Mouse (Mus musculus) adrenal gland (tissue): ENCODE measurements around the gene Pou2af1.

Source experiments
- intact Hi-C: fragments of 180-260 bp; cut with DNase I; formaldehyde crosslinking; loops from one replicate; pipeline ENCODE4 v1.15.1; 2025
- long read RNA-seq, 2 experiments: library from polyadenylated mRNA; unstranded; transcript quantifications; one replicate each; pipeline ENCODE4 v2.0.0; 2020; ENCODE audit warnings: borderline replicate concordance in 1 of 2; ENCODE audit not compliant: insufficient replicate concordance in 1 of 2

The Pou2af1 gene
- long read RNA-seq, experiment 1: 0 reads
- long read RNA-seq, experiment 2: 0 reads

GRCm38 (mm10) chr9:51213023-51213728 lies at the start of gene Pou2af1:
Pou2af1 (plus strand) TSS chr9:51213708.
- intact Hi-C loops: no loop called here

GRCm38 (mm10) chr9:51163989-51164388 lies 49.5 kb upstream of the Pou2af1 start:
- intact Hi-C loops: loop anchor here (5.0 kb wide), 1 partner anchor 743 kb away; no protein-coding TSS in a partner anchor

DNA sequence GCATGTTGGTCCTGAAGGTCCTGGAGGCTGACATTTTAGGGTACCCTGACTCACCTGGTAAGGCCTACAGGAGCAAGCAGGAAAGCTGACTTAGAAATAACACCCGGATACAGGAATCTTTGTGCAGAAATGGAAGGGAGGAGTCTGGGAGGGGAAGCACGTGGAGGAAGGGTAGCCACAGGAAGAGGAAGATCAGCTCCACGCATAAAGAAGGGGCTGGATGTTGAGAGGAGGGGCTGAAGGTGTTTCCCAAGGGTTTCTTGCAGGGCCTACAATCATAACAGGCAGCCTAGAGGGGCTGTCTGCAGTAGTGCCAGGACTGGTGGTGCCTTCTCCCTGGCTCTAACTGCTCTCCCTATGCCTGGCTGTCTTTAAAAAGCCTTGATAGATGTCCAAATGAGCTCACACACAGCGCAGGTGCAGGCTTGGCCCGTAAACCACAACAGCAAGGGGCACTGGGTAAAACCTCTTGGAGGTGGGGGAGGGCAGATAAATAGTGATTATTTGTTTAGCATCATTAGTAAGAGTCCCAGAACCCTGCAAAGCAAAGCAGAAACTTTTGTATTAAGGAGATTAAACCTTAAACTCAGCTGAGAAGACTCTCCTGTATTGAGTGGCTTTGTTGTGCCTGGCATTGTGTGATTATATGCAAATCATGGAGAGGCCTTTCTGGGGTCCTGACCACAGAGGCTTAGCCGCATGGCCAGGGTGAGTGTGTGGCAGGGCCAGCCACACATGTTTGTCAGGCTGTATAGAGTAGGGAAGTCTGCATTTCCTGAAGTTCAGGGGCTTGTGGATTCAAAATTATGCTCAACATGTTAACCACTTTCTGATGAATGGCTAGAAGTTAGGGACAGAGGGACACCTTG lies 48.0 kb upstream of the Pou2af1 start, which contains the start of gene Gm32742:
Gene Gm32742 (minus strand): TSS at position 206 of the 869 bp plus-strand sequence.
- intact Hi-C loops: no loop called here

GRCm38 (mm10) chr9:51167954-51168353 lies 45.6 kb upstream of the Pou2af1 start:
- intact Hi-C loops: no loop called here

GRCm38 (mm10) chr9:51168698-51169097 lies 44.8 kb upstream of the Pou2af1 start:
- intact Hi-C loops: no loop called here

DNA sequence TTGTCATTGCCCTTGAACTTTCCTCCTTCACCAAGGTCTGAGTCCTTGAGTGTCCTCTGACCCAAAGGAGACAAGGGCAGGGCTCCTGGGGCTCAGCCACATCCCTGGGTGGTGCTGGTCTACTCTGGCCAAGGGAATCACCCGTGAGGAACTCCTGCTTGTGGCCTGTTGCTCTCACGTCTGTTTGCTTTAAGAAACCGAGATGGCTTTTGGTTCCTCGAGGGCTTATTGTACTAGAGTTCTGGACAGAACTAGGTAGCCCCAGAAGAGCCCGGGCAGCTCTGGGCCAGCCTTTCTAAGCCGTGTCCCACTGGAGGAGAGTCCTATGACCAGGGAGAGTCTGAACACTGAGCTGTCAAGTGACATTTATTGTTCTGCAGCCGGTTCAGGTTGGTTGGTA lies 44.4 kb upstream of the Pou2af1 start:
- intact Hi-C loops: no loop called here

- intact Hi-C loops: no loop called here
Measured at GRCm38 (mm10) chr9:51170298-51170697, 43.2 kb upstream of the Pou2af1 start.

DNA sequence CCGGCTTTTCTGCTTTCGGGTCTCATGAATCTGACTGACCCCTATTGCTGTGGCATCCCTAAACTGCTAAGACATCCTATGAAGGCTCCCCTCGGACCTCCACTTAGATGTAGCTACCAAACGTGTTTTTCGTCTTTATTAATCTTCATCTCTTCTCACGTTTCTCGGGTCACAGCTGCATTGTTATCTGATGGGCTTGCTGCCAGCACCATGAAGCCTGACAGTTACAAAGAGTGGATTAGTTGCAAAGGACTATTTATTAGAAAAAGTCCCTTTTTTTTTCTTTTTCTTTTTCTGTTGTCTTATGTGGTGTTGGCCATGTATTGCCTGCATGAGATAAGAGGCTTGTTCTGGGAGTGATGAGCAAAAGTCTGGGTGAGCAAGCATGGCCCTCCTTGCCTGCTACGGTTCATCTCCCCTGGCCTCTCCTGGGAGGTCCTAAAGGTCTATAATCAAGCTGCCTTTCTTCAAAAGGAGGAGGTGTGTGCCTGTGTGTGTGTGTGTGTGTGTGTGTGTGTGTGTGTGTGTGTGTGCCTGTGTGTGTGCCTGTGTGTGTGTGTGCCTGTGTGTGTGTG lies 38.5 kb upstream of the Pou2af1 start:
- intact Hi-C loops: no loop called here

- intact Hi-C loops: no loop called here
Measured at GRCm38 (mm10) chr9:51175722-51176121, 37.8 kb upstream of the Pou2af1 start.

- intact Hi-C loops: no loop called here
Measured at GRCm38 (mm10) chr9:51178297-51178696, 35.2 kb upstream of the Pou2af1 start.

DNA sequence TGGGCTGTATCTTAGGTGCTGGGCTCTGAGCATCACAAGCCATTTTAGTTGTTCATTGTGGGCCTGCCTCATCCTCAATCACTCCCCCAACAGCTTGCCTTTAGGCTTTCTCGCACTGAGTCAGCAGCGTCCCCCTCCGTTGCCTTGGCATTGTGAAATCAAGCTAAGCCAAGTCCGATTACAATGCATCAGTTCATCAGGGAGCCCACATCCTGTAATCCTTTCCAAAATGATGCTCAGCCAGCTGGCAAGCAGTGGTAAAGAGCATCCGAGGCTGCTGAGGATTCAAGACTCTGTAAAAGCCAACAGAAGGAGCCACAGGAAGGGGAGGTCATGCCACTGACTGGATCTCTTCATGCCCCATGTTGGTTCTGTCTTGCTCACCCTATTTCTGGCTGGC lies 32.9 kb upstream of the Pou2af1 start:
- intact Hi-C loops: no loop called here

DNA sequence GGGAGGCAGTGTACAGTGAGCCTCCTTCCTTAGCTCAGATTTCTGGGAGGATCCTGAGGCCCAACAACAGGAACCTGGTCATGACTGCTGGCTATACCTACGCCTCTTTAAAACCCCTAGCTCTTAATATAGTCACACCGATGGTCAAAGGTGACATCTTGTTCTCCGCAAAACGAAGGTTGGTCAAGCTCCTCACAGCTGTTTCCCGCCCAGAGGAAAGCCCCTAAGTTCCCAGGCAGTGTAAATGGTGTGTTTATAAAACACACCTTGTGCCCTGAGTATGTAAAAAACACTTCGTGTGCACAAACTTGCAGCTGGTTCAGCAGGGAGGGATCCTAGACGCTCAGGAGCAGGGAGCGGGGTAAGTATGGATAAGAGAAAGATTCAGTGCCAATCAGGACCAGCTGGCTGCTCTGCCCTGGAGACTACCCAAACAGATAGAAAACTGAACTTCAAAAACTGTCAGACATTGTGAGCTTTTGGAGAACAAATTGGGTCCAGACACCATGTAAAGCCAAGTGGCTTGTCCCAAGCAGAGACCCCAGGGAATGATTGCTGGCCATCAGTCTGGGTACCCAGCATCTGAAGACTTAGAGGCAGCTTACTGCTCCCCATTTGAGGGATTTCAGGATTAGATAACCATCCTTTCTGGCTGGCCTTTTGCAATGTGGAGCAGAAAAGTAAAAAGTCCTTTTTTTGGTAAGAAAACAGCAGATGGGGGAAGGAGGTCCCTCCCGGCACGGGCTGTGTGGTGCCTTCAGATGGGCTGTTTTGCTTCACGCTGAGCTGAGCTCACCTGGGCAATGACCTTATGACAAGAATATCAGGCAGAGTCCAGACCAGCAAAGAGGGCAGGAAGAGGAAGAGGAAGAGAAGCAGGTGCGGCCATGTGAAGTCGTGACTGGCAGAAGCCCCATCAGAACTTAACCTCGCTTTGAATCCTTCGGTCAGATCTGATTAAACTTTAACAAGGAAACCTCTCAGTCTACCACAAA lies 30.5 kb upstream of the Pou2af1 start:
- intact Hi-C loops: no loop called here

- intact Hi-C loops: no loop called here
Measured at GRCm38 (mm10) chr9:51185386-51185785, 28.1 kb upstream of the Pou2af1 start.

GRCm38 (mm10) chr9:51185871-51186270 lies 27.6 kb upstream of the Pou2af1 start:
- intact Hi-C loops: no loop called here

GRCm38 (mm10) chr9:51190655-51191054 lies 22.9 kb upstream of the Pou2af1 start:
- intact Hi-C loops: no loop called here

DNA sequence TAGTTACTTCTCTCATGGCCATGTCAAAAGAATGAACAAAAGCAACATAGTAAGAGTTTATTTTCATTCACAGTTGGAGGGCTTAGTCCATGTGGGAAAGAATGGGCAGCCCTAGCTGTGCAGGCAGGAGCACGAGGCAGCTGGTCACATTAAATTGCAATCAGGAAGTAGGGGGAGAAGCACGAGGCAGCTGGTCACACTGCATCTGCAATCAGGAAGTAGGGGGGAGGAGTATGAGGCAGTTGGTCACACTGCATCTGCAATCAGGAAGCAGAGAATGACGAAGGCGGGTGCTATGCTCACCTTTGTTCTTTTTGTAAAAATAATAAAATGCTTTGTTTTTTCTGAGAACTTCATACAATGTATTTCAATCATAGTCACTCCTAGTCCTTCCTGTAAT lies 18.7 kb upstream of the Pou2af1 start:
- intact Hi-C loops: no loop called here

DNA sequence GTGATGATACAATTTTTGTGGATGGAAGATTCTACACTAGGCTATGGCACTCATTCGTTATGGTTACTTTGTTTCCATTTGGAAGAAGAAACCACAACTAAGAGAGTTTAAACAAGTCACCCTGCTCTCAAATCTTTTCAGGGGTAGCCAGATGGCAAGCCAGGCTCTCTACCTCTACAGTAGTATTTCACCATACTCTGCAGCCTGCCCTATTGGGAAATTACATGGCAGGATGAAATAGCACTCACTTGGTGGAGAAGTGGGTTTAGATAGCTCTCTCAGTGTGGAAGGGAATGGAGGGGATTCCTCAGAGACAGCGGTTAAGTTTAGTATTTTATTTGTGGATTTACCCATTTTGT lies 4.6 kb upstream of the Pou2af1 start:
- intact Hi-C loops: no loop called here

DNA sequence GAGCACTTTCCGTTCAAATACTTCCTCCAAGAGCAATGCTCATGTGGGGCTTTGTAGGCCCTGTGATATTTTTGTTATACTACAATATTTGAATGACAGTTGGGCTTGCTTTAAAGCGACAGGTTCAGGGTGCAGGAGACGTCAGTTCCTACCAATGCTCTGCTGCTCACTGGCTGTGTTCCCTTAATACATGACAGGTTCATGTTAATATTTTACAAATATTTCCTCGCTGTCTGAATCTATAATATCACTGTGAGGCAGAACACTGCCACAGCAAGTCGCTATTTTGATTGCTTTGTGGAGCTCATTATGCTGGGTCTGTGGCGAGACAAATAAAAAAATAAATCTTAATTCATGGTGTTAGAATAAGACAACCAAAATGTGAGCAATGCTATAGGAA lies 2.3 kb upstream of the Pou2af1 start:
- intact Hi-C loops: no loop called here

DNA sequence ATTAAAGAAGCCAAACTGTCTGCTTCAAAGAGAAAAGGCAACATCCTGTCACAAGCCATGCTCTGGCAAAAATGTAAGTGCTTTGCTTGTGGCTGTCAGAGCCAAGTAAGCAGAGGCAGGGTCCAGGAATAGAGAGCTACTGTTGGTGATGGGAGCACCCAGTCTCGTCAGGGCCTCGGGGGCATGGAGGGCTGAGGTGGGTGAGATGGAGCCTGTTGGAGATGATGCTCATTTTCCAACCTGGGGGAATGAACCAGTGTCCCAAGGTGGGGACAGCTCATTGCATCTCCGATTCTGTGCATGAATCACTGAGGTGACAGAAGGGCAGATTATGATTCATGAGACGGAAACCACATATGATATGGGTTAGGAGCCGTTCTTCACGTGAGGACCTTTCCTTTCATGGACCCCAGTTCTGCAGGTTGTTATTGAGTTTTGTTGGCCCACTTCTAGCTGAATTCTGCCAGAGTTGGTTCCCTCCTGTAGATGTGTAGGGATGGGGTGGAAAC lies 275 bp downstream of the Pou2af1 start:
- intact Hi-C loops: no loop called here

GRCm38 (mm10) chr9:51215311-51215710 lies 1.8 kb downstream of the Pou2af1 start:
- intact Hi-C loops: no loop called here

DNA sequence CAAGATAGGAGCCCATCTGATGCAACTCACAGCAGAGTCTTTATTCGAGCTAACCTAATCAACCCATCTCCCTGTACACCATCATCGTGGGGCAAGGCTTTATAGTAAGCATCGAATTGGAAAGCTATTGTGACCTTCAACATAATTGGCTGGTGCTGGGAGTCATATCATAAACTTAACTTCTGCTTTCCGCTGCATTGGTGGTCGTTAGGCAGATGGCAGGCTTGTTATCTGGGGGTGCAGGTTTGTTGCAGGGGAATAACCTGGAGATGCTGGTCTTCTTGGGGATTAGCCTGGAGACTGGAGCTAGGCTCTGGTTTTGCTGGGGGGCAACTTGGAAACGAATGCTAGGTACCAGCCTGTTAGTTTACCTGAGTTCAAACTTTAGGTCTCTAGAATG lies 2.4 kb downstream of the Pou2af1 start:
- intact Hi-C loops: no loop called here
